ENCODE assay signal across 24 mouse cellular contexts in the genomic region with DNA sequence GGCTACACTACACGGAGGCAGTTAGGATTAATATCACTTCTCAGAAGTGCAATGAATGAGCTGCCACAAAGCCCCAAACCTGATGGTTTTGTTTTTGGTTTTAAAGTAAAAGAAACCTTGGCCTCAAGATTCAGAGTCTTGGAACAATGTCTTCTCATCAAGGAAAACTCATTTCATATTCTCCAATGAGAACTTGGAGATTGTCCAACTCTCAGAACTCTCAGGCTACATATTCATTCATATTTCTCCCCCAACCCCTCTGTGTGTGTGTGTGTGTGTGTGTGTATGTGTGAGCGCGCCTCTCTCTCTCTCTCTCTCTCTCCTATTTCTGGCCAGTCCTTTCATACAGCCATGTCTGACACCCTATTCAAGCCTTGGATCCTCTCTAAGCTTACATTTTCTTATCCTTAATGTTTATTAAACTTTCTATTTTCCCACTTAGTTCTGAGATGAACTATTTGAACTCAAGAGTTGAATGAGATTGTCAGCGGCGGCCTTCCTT. TPM values are rescaled to one million over a fixed set of nuclear protein-coding genes. Genes with fewer than 3 reads are reported as not detected.
A peak's percentile ranks its signal among the peaks of the same experiment; 100 is the strongest.
DNase-seq lines count a peak whose midpoint lies in the region; ATAC-seq and TF ChIP-seq lines count a peak whose summit lies in the region.
"Had no signal": no experiment of that assay in that cellular context is flagged by ENCODE, and none has a peak within 500 bp of the region (broad histone marks: within the 10 kb centered on the region; RNA-seq: fewer than 3 reads in every experiment).

No protein-coding gene starts in this region.

- peaks cover 28% of the 10 kb centered on the region for H3K36me3 ChIP-seq in intestine, embryonic 14.5 days (ENCODE audit: control insufficient read depth, insufficient read depth, low read length)
- no peaks in the 10 kb centered on the region; the same call in 1 of the 2 replicates for H3K36me3 ChIP-seq in intestine, postnatal 0 days (ENCODE audit: control insufficient read depth, insufficient read depth)
- H3K36me3 ChIP-seq in lung, embryonic 16.5 days (ENCODE audit: control insufficient read depth, insufficient read depth, low read length): no peaks in the 10 kb centered on the region
- H3K36me3 ChIP-seq in embryonic facial prominence, embryonic 15.5 days: no peaks in the 10 kb centered on the region
- no peaks in the 10 kb centered on the region for H3K36me3 ChIP-seq in stomach, embryonic 15.5 days
- H3K36me3 ChIP-seq: G1E; midbrain, embryonic 13.5 days had no signal

- H3K9ac ChIP-seq in intestine, embryonic 14.5 days (ENCODE audit: low read length): no peak overlapping the region
- H3K9ac ChIP-seq in intestine, postnatal 0 days (ENCODE audit: low read depth, low read length): no peak overlapping the region
- H3K9ac ChIP-seq in lung, embryonic 16.5 days (ENCODE audit: low read length): no peak overlapping the region
- H3K9ac ChIP-seq in embryonic facial prominence, embryonic 15.5 days: no peak overlapping the region
- H3K9ac ChIP-seq in stomach, embryonic 15.5 days: no peak overlapping the region
- H3K9ac ChIP-seq: liver, embryonic 14.5 days; midbrain, embryonic 13.5 days had no signal

- peak overlapping the region; percentile 48; the same call in 1 of the 2 replicates for H3K27ac ChIP-seq in intestine, embryonic 14.5 days (ENCODE audit: low read depth)
- H3K27ac ChIP-seq in intestine, postnatal 0 days (ENCODE audit: low read depth, low read length): no peak overlapping the region
- no peak overlapping the region for H3K27ac ChIP-seq in lung, embryonic 16.5 days (ENCODE audit: low read length)
- peak overlapping the region; percentile 71; the same call in 1 of the 2 replicates for H3K27ac ChIP-seq in embryonic facial prominence, embryonic 15.5 days (replicated peaks)
- peak overlapping the region; percentile 68 for H3K27ac ChIP-seq in stomach, embryonic 15.5 days
- H3K27ac ChIP-seq: liver, embryonic 14.5 days; midbrain, embryonic 13.5 days had no signal

- no peak for TF ChIP-seq CTCF in intestine, postnatal 0 days (IDR thresholded peaks at IDR 0.05; ENCODE audit: low read depth)

- H3K4me3 ChIP-seq in intestine, embryonic 14.5 days (ENCODE audit: low read depth, low read length): no peak overlapping the region
- no peak overlapping the region for H3K4me3 ChIP-seq in intestine, postnatal 0 days (ENCODE audit: low read depth, low read length)
- H3K4me3 ChIP-seq in lung, embryonic 16.5 days (ENCODE audit: low read length): no peak overlapping the region
- H3K4me3 ChIP-seq in embryonic facial prominence, embryonic 15.5 days (replicated peaks): no peak overlapping the region
- H3K4me3 ChIP-seq in stomach, embryonic 15.5 days (replicated peaks): no peak overlapping the region
- H3K4me3 ChIP-seq: heart, embryonic 10.5 days; megakaryocyte, embryonic 14.5 days; midbrain, embryonic 13.5 days had no signal

- WGBS in intestine, embryonic 14.5 days: 58% methylated on average over 5 of the region's 5 CpGs
- 66% methylated on average over 5 of the region's 5 CpGs for WGBS in intestine, postnatal 0 days
- WGBS in lung, embryonic 16.5 days: 30% methylated on average over 5 of the region's 5 CpGs
- 63% methylated on average over 5 of the region's 5 CpGs for WGBS in embryonic facial prominence, embryonic 15.5 days
- WGBS in stomach, embryonic 15.5 days: 55% methylated on average over 5 of the region's 5 CpGs

- no peaks in the 10 kb centered on the region for H3K9me3 ChIP-seq in intestine, embryonic 14.5 days (ENCODE audit: control insufficient read depth, low read length)
- H3K9me3 ChIP-seq in intestine, postnatal 0 days (ENCODE audit: control insufficient read depth): no peaks in the 10 kb centered on the region
- no peaks in the 10 kb centered on the region for H3K9me3 ChIP-seq in lung, embryonic 16.5 days (ENCODE audit: control insufficient read depth, low read length)
- H3K9me3 ChIP-seq in embryonic facial prominence, embryonic 15.5 days (replicated peaks): no peaks in the 10 kb centered on the region
- H3K9me3 ChIP-seq in stomach, embryonic 15.5 days: no peaks in the 10 kb centered on the region
- H3K9me3 ChIP-seq: heart, embryonic 10.5 days; megakaryocyte, embryonic 14.5 days; midbrain, embryonic 13.5 days had no signal

- H3K27me3 ChIP-seq in intestine, embryonic 14.5 days (replicated peaks; ENCODE audit: control insufficient read depth, insufficient read depth, low read length): no peaks in the 10 kb centered on the region
- no peaks in the 10 kb centered on the region for H3K27me3 ChIP-seq in intestine, postnatal 0 days (replicated peaks; ENCODE audit: control insufficient read depth, insufficient read depth, low read length)
- no peaks in the 10 kb centered on the region for H3K27me3 ChIP-seq in lung, embryonic 16.5 days (ENCODE audit: control insufficient read depth, insufficient read depth, low read depth, low read length)
- H3K27me3 ChIP-seq in embryonic facial prominence, embryonic 15.5 days: no peaks in the 10 kb centered on the region
- H3K27me3 ChIP-seq in stomach, embryonic 15.5 days (replicated peaks): no peaks in the 10 kb centered on the region
- H3K27me3 ChIP-seq: CH12.LX; megakaryocyte, embryonic 14.5 days; midbrain, embryonic 13.5 days had no signal

- DNase-seq in intestine, embryonic 14.5 days (ENCODE audit: low spot score): no peak
- no peak for DNase-seq in lung, postnatal 36 days
- no peak for DNase-seq in left cerebral cortex, postnatal 14 days (ENCODE audit: low spot score in 2 of 2)
- no peak for DNase-seq in adrenal gland, adult 18-20 months (ENCODE audit: low spot score in 2 of 2)
- DNase-seq: adrenal gland, postnatal 10 days; B cell, adult 2 months; cerebellum, adult 8-10 months; cerebellum, postnatal 36 days; kidney, postnatal 10 days; thymus, postnatal 14 days had no signal

- H3K4me1 ChIP-seq in intestine, embryonic 14.5 days (replicated peaks; ENCODE audit: control insufficient read depth, insufficient read depth, low read length): peaks cover 74% of the 10 kb centered on the region
- H3K4me1 ChIP-seq in intestine, postnatal 0 days (replicated peaks; ENCODE audit: control insufficient read depth, insufficient read depth, low read length): 0 out of 2 replicates have a peak, but pooled peaks cover 7% of the 10 kb centered on the region
- H3K4me1 ChIP-seq in lung, embryonic 16.5 days (replicated peaks; ENCODE audit: control insufficient read depth, insufficient read depth, low read length): peaks cover 41% of the 10 kb centered on the region
- peaks cover 57% of the 10 kb centered on the region for H3K4me1 ChIP-seq in embryonic facial prominence, embryonic 15.5 days
- peaks cover 54% of the 10 kb centered on the region for H3K4me1 ChIP-seq in stomach, embryonic 15.5 days

- intact Hi-C loops in left cerebral cortex, postnatal 14 days (cut with DNase I): loop anchor here (5.0 kb wide), 2 partner anchors 272 to 432 kb away; no protein-coding TSS in a partner anchor

- no peak for ATAC-seq in intestine, embryonic 14.5 days (replicated peaks; ENCODE audit: low FRiP score, low TSS enrichment, low read depth)
- ATAC-seq in intestine, postnatal 0 days: no peak
- peak; percentile 41; the same call in 1 of the 2 replicates for ATAC-seq in lung, embryonic 16.5 days (ENCODE audit: low read depth)
- ATAC-seq in embryonic facial prominence, embryonic 15.5 days (ENCODE audit: insufficient number of reproducible peaks, low FRiP score, low TSS enrichment, low read depth): no peak
- ATAC-seq in stomach, embryonic 15.5 days (ENCODE audit: insufficient read depth, low FRiP score, low read depth): no peak
- ATAC-seq: forebrain, embryonic 14.5 days; hindbrain, embryonic 16.5 days; intestine, embryonic 16.5 days; midbrain, embryonic 13.5 days had no signal

- no peak overlapping the region for H3K4me2 ChIP-seq in intestine, embryonic 14.5 days (ENCODE audit: low read length)
- H3K4me2 ChIP-seq in intestine, postnatal 0 days (replicated peaks; ENCODE audit: low read depth): no peak overlapping the region
- no peak overlapping the region for H3K4me2 ChIP-seq in lung, embryonic 16.5 days (ENCODE audit: low read depth, low read length)
- no peak overlapping the region for H3K4me2 ChIP-seq in embryonic facial prominence, embryonic 15.5 days (replicated peaks)
- no peak overlapping the region for H3K4me2 ChIP-seq in stomach, embryonic 15.5 days
- H3K4me2 ChIP-seq: midbrain, embryonic 13.5 days had no signal

RNA-seq across cellular contexts. Expression of gene Hmga2, which starts 46.5 kb away (rescaled TPM):
- 61.0 and 68.0 TPM in 2 replicates for polyA plus RNA-seq in intestine, embryonic 14.5 days (2014; fragmentation: Nextera tagmentation; extraction: Ambion mirVana)
- polyA plus RNA-seq in intestine, postnatal 0 days (2015; fragmentation: Nextera tagmentation; extraction: Ambion mirVana): 4.3 TPM in 2 replicates
- 5.5 and 6.1 TPM in 2 replicates for polyA plus RNA-seq in lung, embryonic 16.5 days (2015; fragmentation: Nextera tagmentation; extraction: Ambion mirVana)
- polyA plus RNA-seq in embryonic facial prominence, embryonic 15.5 days (2015; fragmentation: Nextera tagmentation; extraction: Ambion mirVana): 11.1 and 11.5 TPM in 2 replicates
- 29.3 TPM in 2 replicates for polyA plus RNA-seq in stomach, embryonic 15.5 days (2015; fragmentation: Nextera tagmentation; extraction: Ambion mirVana)
- under 1 TPM in 1 of 2 experiments, not detected in 1; 0.11 TPM for total RNA-seq in left cerebral cortex, postnatal 14 days (2021)
- total RNA-seq in adrenal gland, adult 18-20 months (2021): 1 to 10 TPM; 2.0 to 4.0 TPM
- total RNA-seq: CH12.LX; monocyte, adult 5-6 weeks had no signal
- polyA plus RNA-seq: G1E had no signal

Comparison
In these comparisons a context has a peak if more than half of its experiments do, and no peak if none do; other contexts are left out.
1. H3K27ac ChIP-seq: peak in intestine, embryonic 14.5 days (single experiment), embryonic facial prominence, embryonic 15.5 days (single experiment) and stomach, embryonic 15.5 days (single experiment); none in intestine, postnatal 0 days (single experiment) and lung, embryonic 16.5 days (single experiment).